Mouse (Mus musculus) thymus, postnatal 0 days (tissue): ENCODE measurements around the gene Sept4. TPM values are rescaled to one million over a fixed set of nuclear protein-coding genes. Genes with fewer than 3 reads are reported as not detected.

Experiments used
- DNase-seq: peaks from one replicate; pipeline ENCODE4 v3.0.0-alpha.2; 2015; ENCODE audit warnings: low spot score
- polyA plus RNA-seq: library from polyadenylated mRNA; unstranded; fragments of >200 nt; fragmentation: Nextera tagmentation; extraction: Ambion mirVana; gene quantifications from 2 replicates; pipeline ENCODE4 v1.2.1, GENCODE M21; 2015

Gene Sept4
- polyA plus RNA-seq, 1 experiment from 2014 or later, result 25.0 TPM

DNA sequence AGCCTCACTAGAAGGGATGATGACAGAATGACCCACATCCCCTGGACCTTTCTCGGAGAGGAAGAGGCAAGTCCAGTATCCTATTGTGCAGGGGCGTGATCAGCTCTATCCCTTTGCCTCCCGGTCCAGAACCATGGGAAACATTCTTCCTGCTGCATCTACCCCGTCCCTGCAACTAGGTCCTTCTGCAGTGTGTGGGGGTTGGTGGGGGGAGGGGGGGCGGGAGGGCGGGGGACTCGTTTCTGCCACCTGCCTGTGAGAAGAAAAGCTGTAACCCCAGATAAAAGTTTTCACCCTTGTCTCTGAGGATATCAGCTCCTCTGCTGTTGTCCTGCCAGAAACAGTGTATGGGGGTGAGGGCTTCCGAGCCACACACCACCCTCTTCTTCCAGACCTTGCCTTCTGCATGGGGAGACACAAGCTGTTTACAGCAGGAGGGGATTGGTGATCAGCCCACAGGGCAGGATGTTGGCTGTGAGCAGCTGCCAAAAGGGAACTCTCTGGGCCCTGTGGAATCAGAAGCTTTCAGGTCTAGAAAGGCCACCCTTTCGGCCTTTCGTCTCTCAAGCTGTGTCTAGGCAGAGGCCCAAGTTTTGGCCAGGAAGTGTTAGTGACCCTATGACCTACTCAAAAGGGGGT lies 10.4 kb downstream of the Sept4 start:
- peak; percentile 42 for DNase-seq

DNA sequence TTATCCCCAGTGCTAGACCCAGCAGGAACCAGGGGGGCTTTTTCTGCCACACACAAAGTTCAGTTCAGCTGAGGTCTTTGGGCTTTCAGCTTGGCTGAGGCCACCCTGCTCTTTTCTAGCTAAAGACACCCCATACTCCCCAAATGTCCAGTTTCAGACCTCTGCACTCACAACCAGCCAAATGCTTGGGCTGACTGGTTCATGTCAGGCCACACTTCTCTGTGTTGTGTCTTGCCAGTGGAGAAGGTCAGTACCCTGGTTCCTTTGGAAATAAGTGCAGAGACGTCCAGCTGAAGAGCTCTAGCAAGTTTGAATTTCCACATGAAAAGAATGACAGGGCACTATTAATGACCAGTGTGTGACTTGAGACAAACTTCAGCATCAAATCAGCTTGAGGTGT lies 11.0 kb downstream of the Sept4 start:
- no peak for DNase-seq

DNA sequence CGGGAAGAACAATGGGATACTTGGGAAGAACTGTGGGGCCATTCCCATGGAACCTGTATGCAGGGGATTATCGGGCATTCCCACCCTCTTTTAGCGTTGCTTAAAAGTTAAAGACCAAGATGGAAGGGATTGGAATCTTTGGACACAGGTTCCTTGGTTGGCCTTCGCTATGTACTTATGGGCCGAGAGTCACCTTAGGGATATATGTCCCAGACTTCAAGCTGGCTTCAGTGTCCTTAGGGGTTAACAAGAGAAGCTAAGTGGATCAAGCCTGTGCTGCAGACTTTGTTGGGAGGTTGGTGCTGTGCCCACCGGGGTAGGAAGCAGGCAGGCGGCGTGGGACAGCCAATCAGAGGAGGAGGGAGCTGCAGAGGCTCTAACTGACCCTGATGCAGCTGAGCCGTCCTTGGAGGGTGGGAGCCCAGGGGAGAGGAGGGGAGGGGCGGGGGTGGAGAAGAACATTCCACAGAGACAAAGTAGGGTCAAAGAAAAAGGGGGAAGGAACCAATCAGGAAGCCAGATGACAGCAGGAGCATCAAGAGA lies 11.9 kb downstream of the Sept4 start:
- DNase-seq, result no peak

- no peak for DNase-seq
These were observed 12.6 kb downstream of the Sept4 start for GRCm38 (mm10) chr11:87581161-87581865.

- DNase-seq, result no peak
These were observed 13.4 kb downstream of the Sept4 start for GRCm38 (mm10) chr11:87581933-87582710.

DNA sequence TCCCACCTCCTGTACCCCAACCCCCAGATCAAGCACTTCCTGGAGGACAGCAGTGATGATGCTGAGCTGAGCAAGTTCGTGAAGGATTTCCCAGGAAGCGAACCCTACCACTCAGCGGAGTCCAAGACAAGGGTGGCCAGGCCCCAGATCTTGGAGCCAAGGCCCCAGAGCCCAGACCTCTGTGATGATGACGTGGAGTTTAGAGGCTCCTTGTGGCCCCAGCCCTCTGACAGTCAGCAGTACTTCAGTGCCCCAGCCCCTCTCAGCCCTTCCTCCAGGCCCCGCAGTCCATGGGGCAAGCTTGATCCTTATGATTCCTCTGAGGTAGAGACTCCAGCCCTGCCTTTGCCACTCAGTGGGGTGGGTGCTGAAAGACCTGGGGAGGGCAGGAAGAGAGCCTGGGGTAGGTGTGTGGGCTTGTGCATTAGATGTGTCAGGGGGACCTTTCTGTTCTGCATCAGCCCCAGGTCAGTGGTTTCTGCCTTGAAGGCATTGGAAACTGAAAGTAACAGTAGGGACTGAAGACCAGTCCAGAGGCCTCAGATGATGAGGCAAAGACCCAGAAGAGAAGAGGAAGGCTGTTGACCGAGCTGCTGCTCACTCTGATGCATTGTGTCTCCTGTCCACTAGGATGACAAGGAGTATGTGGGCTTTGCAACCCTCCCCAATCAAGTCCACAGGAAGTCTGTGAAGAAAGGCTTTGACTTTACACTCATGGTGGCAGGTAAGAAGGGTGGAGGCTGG lies 14.8 kb downstream of the Sept4 start:
- no peak for DNase-seq

GRCm38 (mm10) chr11:87584711-87585505 lies 16.2 kb downstream of the Sept4 start:
- no peak for DNase-seq

DNA sequence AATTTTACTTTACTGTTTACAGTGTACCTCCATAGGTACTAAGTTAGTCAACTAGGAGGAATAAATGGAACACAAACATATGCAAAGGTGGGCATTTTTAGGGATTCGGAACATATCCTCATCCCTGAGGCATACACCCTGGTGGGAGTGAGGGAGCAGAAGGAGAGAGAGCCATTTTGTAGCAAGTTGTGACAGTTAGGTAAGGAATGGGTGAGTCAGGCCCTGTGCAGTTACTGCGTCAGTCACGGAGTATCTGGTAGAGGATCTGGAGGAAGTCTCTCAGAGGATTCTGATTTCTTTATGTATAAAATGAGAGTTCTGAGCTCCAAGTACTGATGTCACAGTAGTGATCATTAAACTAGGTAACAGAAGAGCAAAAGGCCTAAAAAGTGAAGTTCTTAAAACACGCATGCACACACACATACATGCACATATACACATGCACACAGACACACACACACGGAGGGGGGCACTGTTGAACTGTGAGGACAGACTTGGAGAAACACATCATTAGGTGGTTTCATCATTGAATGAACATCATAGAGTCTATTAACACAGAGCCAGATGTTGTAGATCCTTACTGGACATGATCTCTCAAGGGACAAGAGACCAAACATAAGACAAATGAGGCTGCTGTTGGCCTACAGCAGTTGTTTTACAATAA lies 18.6 kb downstream of the Sept4 start:
- DNase-seq, result no peak

DNA sequence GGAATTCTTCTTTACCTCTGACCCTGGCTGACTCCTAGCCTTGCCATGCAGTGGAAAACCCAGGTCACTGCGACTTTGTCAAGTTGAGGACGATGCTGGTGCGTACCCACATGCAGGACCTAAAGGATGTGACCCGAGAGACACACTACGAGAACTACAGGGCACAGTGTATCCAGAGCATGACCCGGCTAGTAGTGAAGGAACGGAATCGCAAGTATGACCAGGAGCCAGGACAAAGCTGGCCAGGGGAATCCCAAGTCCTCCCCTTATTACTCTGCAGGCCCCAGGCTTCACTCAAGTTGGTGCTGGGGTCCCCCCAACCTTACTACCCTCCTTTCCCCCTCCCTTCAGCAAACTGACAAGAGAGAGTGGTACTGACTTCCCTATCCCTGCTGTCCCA lies 20.9 kb downstream of the Sept4 start:
- no peak for DNase-seq

- DNase-seq, result no peak
These were observed 22.3 kb downstream of the Sept4 start for GRCm38 (mm10) chr11:87590841-87591525.

GRCm38 (mm10) chr11:87591526-87592353 lies 23.0 kb downstream of the Sept4 start, which contains the start of gene Mtmr4:
Gene Mtmr4 (plus strand): TSS chr11:87592162.
- peak; percentile 99 for DNase-seq

DNA sequence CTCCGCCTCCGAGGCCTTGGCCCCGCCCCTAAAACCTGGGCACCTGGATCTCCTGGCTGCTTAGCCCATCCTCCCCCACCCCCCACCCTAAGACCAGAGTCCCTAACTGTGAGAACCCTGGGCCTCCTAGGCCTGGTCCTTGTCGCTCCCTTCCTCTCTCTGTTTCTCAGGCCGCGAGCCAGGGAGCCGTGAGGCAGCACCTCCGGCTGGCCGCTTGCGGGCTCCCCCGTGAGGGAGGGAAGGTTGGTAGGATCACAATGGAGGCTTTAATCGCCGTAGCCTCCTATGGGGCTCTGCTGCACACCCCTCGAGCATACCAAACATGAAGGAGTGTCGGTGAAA lies 23.6 kb downstream of the Sept4 start:
- DNase-seq, result no peak

DNA sequence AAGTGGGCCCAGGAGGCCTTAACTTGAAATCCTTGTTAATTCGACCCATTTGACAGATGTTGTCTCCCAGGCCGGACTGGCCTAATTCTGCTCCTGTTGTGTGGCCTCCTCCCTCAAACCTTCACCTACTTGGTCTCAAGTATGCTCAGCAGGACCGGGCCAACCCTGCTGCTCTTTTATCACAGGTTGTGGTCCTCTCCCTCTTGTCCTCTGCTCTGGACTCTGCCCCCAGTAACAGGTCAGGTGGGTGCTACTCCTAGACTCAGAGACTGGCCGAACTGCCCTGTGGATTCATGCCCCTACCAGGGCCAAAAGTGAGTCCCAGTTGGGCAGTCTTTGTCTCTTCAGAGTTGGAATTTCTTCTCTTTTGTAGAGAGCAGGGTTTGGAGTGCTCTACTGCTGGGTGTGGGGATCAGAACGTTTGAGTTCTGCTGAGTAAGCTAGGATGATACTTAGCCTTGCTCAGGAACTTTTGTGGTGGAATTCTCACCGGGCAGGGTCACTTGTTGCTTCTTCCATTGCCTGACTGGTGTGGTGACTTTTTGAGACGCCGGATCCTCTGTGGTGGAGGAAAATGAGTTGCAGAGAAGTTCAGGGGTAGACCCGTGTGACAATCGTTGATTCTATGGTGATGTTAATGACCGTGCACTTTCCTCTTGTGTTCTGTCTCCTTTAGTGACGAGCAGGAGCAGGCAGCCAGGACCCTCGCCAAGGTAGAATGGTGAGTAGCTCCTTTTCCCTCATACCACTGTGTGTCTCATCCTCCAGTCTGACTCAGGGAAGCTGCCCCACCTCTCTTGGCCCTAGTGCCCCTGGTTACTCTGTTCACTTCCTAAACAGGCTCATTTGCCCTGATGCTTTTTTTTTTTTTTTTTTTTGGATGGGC lies 24.3 kb downstream of the Sept4 start:
- DNase-seq, result no peak

DNA sequence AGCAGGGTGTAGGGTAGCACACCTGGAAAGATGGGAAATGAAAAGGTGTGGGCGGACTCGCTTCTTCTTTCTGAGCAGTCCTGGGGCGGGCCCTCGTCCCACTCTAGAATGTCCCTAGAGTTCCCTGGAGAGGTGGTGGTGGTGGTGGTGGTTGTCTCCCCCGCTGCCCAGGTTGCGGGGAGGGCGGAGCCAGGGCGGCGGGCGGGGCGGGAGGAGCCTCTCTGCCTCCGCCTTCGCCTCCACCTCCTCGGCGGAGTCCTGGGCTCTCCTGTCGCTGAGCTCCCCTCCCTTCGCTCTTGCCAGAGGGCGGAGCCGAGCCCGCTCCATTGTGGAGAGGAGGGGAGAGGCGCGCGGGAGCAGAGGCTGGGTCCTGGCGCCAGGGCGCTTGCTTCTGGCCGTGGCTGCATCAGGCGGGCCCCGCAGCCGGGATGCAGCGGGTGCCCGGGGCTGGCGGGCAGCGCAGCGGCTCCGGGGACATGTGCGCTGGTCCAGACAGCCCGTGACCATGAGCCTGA lies 26.7 kb downstream of the Sept4 start:
- DNase-seq, result peak; percentile 76

DNA sequence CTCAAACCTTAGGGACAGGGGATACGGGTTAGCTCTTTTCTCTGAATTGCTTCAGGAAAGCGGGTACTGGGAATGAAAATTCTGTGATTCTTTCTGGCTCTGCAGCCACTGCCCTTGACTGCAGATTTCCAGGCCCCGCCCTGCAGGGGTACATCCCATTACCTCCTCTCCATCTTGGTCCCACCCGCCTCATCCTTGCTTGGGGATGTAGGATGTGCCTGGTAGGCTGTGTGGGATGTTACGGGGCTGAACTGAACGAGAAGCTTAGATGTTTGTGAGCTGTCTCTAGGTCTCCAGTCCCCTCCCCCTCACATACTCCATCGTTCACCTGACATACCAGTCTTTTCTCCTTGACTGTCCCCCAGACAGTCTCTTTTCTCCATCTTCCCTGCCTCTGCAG lies 27.3 kb downstream of the Sept4 start:
- no peak for DNase-seq

GRCm38 (mm10) chr11:87596492-87596891 lies 27.8 kb downstream of the Sept4 start:
- DNase-seq, result no peak

DNA sequence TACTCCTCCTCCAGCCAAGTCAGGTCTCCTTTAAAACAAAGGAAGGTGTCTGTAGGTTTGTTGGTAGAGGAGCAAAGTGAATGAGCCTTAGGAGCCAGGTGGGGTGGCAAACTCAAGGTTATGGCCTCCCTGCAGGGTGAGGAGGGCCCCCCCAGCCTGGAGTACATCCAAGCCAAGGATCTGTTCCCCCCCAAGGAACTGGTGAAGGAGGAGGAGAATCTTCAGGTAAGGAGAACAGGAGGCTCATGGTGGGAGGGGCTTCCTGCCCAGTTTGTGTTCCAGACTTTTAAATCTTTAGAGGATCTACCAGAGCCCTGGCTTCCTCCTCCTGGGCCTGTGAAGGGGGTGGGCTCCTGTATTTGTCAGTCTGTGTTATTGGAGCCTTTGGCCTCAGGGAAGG lies 28.4 kb downstream of the Sept4 start:
- no peak for DNase-seq
